Mouse (Mus musculus) ovary, postnatal 36 days (tissue): ENCODE results near the gene Ccdc154.

Source experiments
- DNase-seq: peaks from one replicate; pipeline ENCODE4 v3.0.0; 2022; ENCODE audit warnings: low spot score, mixed read lengths

The Ccdc154 gene

GRCm38 (mm10) chr17:25184129-25184691 lies 21.9 kb downstream of the Ccdc154 start, which contains the start of gene BC003965:
Gene BC003965 (plus strand): TSS chr17:25184554.
- DNase-seq = peak; percentile 95

DNA sequence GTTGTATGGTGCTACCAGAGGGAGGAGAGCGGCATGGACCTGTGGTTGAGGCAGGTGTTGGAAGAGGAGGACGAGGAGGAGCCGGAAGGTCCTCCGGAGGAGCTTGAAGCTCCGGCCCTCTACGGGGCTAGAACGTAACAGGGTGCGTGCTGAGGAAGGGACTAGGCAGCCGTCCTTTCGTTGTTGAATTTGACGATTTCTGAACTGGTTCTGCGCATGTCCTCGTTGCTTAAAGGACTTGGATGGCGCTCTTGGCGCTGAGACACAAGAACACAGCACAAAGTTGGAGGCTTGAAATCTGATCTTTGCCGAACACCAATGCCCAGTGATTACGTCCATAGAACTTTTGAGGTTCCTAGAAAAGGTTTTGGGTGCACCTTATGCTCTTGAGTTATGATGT lies 22.7 kb downstream of the Ccdc154 start:
- DNase-seq = no peak

DNA sequence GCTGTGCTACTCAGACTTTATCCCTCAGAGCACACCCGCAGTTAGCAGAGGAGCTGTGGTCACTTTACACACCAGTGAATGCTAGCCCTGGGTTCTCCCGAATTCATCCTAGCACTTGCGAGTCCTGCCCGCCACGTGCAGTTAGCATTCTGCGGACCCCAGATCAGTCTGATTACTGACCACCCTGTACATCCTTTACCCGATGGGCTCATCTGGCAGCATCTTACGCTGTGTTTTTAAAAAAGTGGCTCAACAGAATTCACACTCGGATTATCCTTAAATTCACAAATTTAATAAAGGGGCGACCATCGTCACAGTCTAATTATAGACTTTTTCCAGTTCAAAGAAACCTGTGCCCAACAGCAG lies 25.5 kb downstream of the Ccdc154 start:
- no peak for DNase-seq

DNA sequence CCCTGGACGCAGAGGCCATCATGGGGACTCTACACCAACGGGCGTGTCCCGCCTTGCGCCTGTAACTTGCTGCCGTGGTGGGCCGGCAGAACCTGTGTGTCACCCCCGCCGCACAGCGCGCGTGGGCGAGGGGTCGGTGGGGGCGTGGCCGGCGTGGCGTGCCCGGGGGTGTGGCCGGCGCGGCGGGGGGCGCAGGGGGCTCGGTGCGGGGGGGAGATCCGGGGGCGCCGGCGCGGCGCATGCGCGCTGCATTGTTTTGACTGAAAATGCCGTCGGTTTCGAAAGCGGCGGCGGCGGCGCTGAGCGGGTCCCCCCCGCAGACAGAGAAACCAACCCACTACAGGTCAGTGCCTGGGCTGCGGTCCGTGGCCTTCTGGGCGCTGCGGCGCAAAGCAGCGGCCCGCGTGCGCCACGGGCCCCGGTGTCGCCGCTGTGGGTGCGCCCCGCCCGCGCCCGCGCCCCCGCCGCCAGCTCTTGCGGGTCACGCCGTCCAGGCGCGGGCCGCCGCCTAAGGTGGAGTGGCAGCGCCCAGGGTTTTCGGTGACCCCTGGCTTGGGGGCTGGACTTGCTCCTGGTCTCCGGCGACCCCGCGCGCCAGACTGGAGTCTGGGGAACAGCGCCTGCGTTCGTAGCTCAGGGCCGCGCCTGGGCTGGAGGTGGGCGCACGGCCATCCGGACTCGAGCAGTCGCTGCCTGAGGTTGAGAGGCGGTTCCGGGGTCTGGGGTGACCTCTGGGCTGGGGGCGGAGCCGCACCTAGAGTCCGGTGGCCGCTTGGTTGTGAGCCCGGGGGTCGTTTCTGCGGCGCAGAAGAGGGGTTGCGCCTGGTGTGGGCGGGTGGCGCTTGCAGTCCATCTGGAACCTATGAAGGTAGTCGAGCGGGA lies 26.1 kb downstream of the Ccdc154 start, which contains the start of gene Unkl:
TSS of gene Unkl (plus strand) at position 248 of the 882 bp plus-strand sequence.
- peak; percentile 84 for DNase-seq

DNA sequence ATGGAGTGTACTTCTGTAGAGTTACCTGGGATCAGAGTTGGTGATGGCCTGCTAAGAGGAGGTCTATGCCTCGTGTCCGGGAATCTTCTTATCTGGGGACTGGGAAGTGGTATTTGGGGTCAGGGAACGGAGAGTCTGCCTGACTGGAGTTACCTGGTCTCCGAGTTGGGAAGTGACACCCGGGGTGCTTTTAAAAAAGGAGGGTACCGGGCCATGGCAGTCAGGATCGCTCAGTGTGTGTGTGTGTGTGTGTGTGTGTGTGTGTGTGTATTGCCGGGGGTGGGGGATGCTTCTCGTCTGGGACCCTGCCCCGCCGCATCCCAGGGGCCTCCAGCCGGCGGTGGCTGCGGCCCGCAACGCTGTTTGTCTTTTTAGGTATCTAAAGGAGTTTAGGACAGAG lies 26.8 kb downstream of the Ccdc154 start:
- no peak for DNase-seq

DNA sequence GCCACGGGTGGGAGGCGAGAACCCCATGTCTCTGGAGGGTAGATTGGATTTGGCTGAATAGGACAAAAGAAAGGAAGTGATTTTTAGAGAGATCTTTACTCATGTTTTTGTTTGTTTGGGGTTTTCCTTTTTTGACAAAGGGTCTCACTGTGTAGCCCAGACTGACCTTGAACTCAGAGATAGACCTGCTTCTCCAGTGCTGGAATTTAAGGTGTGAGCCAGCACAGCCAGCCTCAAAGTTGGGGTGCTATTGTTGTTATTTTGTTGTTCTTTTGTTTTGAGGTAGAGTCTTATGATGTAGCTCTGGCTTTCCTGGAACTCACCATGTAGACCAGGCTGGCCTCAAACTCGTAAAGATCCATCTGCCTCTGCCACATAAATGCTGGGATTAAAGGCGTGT lies 40.1 kb downstream of the Ccdc154 start:
- DNase-seq = no peak

DNA sequence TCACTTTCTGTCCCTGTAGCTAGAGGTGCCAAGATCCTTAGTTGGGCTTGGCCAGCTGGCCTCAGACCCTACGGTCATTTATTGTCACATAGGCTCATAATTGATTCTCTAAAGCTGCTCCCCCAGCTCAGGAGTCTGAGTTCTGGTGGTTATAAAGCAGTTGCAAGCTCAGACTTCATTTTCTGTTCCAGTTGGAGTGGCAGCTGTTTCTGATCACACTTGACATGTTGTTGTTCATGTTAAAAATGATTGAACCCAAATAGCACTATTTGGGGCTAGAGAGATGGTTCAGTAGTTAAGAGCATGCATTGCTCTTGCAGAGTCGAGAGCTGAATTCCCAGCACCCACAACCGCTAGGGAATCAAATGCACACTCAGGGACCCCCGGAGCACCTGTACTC lies 47.7 kb downstream of the Ccdc154 start:
- no peak for DNase-seq

GRCm38 (mm10) chr17:25210680-25211466 lies 48.6 kb downstream of the Ccdc154 start:
- DNase-seq = no peak

GRCm38 (mm10) chr17:25211705-25212104 lies 49.4 kb downstream of the Ccdc154 start:
- DNase-seq = no peak

- no peak for DNase-seq
These were observed 53.2 kb downstream of the Ccdc154 start for GRCm38 (mm10) chr17:25215431-25215830.

- no peak for DNase-seq
These were observed 56.7 kb downstream of the Ccdc154 start for GRCm38 (mm10) chr17:25218967-25219366.

DNA sequence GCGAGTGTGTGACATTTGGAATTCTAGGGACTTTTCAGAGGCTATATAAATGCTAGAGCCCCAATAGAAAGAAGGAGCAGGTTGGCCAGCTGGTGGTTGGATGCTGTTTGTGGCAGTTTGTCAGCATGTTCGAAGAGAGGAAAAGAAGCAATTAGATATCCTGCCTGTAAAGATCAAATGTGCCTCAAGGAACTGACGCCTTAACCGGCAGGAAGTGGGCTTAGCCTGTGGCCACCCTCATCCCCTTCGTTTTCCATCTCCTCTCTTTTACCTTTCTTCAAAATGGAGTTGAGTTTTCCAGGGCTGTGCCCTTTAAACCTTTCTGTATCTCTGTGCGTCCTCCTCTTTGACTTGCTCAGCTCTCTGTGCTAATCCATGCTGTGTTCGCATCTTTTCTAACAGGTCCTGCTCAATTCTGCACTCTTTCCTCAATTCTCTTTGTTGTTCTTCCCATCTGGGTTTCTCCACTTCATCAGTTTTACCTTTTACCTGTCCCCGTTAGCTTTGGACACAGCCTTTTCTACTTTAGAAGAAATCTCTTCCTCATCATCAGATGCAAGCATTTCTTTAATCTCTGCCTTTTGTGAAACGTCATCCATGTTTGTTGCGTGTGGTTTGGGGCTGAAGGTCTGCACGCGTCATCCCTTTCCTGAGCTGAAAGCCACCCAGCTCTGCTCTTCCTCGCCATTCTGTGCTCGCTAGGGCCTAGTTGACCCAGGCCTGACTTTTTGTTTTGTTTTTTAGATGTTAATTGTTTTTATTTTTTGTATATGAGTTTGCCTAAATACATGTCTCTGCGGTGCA lies 57.4 kb downstream of the Ccdc154 start:
- DNase-seq = no peak

- no peak for DNase-seq
These were observed 58.5 kb downstream of the Ccdc154 start for GRCm38 (mm10) chr17:25220746-25221145.
